Mouse (Mus musculus): ENCODE results near the gene Saxo1.

DNA sequence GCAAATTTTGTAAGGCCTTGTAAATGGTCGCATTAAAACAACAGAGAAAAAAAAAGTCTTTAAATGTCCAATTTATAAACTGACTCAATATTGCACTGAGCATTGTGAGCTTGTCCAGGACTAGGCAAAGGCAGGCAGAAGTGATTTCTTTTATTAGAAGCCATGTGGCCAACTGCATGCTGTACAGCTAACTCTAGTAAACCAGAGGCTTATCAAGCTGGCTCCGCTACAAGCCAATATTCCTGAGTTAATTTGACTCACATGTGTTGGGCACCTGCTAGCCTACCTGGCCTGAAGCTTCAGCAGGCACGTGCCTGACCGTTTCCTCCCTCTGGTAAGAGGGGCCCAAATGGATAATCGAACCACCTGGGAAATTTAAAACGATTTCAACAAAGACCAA is 162.5 kb downstream of the Saxo1 start:
- no peak for TF ChIP-seq MEF2A (IDR thresholded peaks at IDR 0.05; ENCODE audit: extremely low read depth, insufficient replicate concordance, low read depth, low read length, poor library complexity, severe bottlenecking)
- TF ChIP-seq ZKSCAN1 (IDR thresholded peaks at IDR 0.05; ENCODE audit: low read depth, low read length) = no peak
- no peak for TF ChIP-seq CTCF (IDR thresholded peaks at IDR 0.05 in 2 of 3, conservative IDR thresholded peaks at IDR 0.05 in 1 of 3; ENCODE audit: control insufficient read depth in 1 of 3, insufficient read depth in 1 of 3, low read depth in 2 of 3, low read length in 3 of 3, poor library complexity in 1 of 3, severe bottlenecking in 1 of 3)

Measured in MEL (cell line).